8 mouse cellular contexts compared by ENCODE assay signal in the genomic region with DNA sequence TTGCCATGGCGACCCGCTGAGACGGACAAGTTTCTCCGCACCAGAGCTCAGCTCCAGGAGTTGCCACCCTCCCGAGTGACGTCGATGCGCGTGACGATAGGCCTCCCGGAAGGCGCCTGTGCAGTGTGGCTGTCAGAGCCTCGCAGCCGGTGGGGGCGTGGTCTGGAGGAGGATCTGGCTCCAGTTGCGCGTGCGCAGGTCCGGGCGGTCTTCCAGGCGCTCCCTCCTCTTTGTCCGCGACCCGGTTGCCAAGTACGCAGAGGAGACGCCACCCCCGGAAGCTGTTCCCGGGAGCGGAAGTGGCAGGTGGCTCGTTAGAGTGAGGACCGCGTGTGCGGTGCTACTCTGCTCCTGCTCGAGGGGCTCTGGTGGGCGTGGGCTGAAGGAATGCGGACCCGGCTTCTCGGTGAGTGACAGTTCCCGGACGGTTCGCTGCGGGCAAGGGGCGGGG. TPM values are rescaled to one million over a fixed set of nuclear protein-coding genes. Genes with fewer than 3 reads are reported as not detected.
DNase-seq lines count a peak whose midpoint lies in the region; ATAC-seq lines count a peak whose summit lies in the region.

No protein-coding gene starts in this region.

- peak overlapping the region; percentile 58 for H3K4me3 ChIP-seq in hindbrain, embryonic 12.5 days

- DNase-seq in NIH3T3 (ENCODE audit: low read depth): peak; percentile 100
- DNase-seq in cerebellum, postnatal 10 days: peak; percentile 100
- peak; percentile 99 to 100 for DNase-seq in frontal cortex, postnatal 10 days (ENCODE audit: low spot score in 2 of 2)
- DNase-seq in layer of hippocampus, postnatal 14 days (ENCODE audit: low spot score in 2 of 2): peak; percentile 99 to 100
- DNase-seq in lung, postnatal 14 days: peak; percentile 100
- peak; percentile 98 for DNase-seq in retina, adult 2 months (ENCODE audit: low read depth, low spot score)
- DNase-seq in thymus, postnatal 36 days: peak; percentile 99

- WGBS in hindbrain, embryonic 12.5 days: under 1% methylated on average over 43 of the region's 43 CpGs

- H3K9me3 ChIP-seq in hindbrain, embryonic 12.5 days (replicated peaks): no peaks in the 10 kb centered on the region

- H3K9ac ChIP-seq in hindbrain, embryonic 12.5 days: peak overlapping the region; percentile 42; the same call in 1 of the 2 replicates

- H3K4me1 ChIP-seq in hindbrain, embryonic 12.5 days: peaks cover 13% of the 10 kb centered on the region

- H3K36me3 ChIP-seq in hindbrain, embryonic 12.5 days: peaks cover 19% of the 10 kb centered on the region

- peak overlapping the region; percentile 69 for H3K4me2 ChIP-seq in hindbrain, embryonic 12.5 days (replicated peaks)

- H3K27ac ChIP-seq in hindbrain, embryonic 12.5 days: peak overlapping the region; percentile 46

- no peaks in the 10 kb centered on the region for H3K27me3 ChIP-seq in hindbrain, embryonic 12.5 days

- ATAC-seq in hindbrain, embryonic 12.5 days (ENCODE audit: low FRiP score): peak; percentile 100

RNA-seq across cellular contexts. Expression of gene Cmtr2, which starts 2.2 kb away (rescaled TPM):
- polyA plus RNA-seq in hindbrain, embryonic 12.5 days (2016; fragmentation: Nextera tagmentation; extraction: Ambion mirVana): 10.5 and 11.3 TPM in 2 replicates
- total RNA-seq in layer of hippocampus, postnatal 14 days (2021): 1 to 10 TPM; 6.1 TPM

RNA-seq across cellular contexts. Expression of gene Hydin, which starts 49.1 kb away (rescaled TPM):
- polyA plus RNA-seq in hindbrain, embryonic 12.5 days (2016; fragmentation: Nextera tagmentation; extraction: Ambion mirVana): 0.30 and 0.40 TPM in 2 replicates
- total RNA-seq in layer of hippocampus, postnatal 14 days (2021): 1 to 10 TPM in 1 of 2 experiments, under 1 TPM in 1; 0.60 to 1.3 TPM

RNA-seq across cellular contexts. Expression of gene Calb2, which starts 49.7 kb away (rescaled TPM):
- 23.9 and 28.8 TPM in 2 replicates for polyA plus RNA-seq in hindbrain, embryonic 12.5 days (2016; fragmentation: Nextera tagmentation; extraction: Ambion mirVana)
- 100 to 1,000 TPM in 1 of 2 experiments, 10 to 100 TPM in 1; 95.2 to 112 TPM for total RNA-seq in layer of hippocampus, postnatal 14 days (2021)

Comparison
In these comparisons a context has a peak if more than half of its experiments do, and no peak if none do; other contexts are left out.
1. Peak in every context shown above with its lines: DNase-seq, ATAC-seq, H3K4me3 ChIP-seq and H3K27ac ChIP-seq.